Mouse (Mus musculus) adrenal gland, adult 18-20 months (tissue): Measurements from ENCODE around the gene Acadl. TPM values are rescaled to one million over a fixed set of nuclear protein-coding genes. Genes with fewer than 3 reads are reported as not detected.

Experiments
- DNase-seq, 2 experiments: peaks; one replicate each; pipeline ENCODE4 v3.0.0; 2021 to 2022; ENCODE audit warnings: low spot score in 2 of 2
- total RNA-seq, 2 experiments: library from RNA; stranded (reverse); gene quantifications; 1 replicate in 1 of 2; 2 replicates in 1 of 2; pipeline ENCODE4 v1.2.3; 2021

Acadl gene
- total RNA-seq, 2 experiments from 2014 or later: 516 to 719 TPM

DNA sequence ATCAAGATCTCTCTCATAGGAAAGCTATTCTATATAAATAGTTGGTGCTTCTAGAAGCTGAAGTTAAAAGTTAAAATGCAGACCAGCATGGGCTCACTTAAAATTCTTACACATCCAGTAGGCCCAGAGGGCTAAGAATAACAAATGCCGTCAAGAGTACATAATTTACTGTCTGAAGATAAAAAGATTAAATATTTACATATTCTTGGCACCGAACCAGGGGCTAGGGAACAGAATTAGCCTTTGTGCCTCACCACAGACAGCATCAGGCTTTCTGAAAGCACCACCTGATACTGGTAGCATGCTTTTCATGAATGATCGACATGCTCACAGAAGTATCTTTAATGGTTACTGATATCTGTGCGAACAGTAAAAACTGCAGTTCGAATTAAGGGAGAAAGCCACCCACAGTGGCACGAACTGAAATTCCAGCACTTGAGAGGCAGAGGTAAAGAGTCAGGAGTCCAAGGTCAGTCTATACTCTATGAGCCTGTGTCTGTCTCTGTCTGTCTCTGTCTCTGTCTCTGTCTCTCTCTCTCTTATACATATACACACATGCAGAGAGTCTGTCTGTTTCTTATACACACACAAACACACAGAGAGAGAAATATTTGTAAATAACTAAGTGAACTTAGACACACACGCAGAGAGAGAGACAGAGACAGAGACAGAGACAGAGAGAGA lies 23.2 kb downstream of the Acadl start:
- no peak for DNase-seq

DNA sequence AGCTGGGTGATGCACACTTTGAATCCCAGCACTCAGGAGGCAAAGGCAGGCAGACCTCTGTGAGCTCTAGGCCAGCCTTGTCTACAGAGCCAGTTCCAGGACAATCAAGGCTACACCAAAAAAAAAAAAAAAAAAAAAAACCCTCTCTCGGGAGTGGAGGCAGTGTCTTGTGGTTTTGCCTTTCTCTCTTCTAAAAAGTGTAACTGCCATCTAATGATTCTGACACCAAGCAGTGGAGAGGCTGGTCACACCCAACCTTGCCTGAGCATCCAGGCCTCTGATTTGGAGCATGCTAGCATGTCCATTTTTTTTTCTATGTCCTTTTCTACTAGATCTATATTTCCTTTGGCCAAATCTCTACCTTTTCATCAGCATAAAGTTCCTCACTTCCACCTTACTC lies 23.9 kb downstream of the Acadl start:
- no peak for DNase-seq

DNA sequence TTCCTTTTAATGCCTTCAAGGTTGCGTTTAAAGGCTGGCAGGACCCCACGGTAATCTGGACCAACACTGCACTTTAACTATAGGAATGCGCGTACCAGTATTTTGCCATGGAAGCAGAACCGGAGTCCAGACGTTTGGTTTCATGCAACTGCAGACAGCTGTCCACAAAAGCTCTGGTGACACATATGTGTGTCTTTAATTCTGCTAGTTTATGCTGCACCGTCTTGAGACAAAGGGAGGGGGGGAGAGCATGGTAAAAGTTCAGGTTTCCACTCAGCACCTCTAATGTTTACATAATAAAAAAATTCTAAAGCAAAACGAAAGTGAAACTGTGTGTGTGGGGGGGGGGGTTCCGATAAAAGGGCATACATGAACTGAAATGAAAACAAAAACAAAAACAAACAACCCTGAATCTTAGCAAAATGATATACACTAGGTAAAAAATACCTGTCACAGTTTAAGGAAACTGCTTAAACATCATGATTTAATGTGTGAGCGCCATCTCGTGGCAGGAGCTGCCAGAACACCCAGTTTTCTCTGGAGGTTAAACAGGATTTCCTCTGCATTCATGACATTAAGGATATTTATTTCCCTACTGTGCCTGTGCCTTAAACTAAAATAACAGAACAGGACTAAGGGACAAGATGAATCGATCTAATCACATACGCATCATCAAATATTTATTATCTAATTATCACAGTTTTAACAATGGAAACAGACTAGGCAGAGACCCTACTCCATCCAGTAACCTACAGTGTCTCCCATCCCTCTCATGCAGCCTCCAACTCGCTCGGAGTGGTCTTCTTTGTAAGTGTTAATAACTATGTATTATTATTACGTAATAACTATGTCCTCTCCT lies 24.7 kb downstream of the Acadl start:
- peak; percentile 75 to 83 for DNase-seq

DNA sequence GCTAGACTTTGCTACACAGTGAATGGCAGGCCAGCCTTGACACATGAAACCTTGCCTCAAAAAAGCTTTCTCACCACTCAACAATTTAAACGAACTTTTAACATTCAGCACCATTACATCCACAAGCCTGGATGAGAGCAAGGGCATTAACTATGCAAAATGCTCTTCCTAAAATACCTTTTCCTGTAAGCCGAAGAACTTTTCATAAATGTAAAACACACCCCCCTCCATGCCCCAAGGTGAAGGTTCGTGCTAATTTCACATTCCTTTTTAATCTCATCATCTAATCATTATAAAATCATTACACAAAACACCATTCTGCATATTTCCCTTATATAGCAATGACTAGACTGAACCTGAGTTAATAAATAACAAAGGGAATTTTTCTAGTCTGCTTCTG lies 25.9 kb downstream of the Acadl start:
- no peak for DNase-seq

DNA sequence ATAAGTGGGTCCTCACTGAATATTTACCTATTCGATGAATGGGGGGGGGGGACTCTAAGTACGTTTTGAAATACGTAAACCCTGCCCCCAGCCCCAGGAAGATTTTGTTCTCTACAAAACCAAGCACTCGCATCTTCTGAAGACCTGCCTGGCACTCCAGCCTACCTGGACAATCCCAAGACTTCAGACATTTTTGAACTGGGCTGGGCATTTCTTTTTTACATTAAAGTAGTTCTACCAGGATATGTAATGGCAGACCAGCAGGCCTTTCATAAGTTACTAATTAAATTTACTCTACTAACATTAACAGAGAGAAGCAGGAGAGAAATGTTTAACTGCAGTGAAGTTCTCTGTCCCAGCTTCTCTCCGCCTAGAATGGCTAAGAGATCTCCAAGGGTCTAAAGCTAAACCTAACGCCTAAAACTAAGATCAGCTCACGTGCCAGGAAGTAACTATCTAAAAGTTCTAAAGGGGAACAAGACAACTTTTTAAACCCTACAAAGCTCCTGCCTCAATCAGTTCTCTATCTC lies 30.4 kb downstream of the Acadl start:
- DNase-seq: no peak

DNA sequence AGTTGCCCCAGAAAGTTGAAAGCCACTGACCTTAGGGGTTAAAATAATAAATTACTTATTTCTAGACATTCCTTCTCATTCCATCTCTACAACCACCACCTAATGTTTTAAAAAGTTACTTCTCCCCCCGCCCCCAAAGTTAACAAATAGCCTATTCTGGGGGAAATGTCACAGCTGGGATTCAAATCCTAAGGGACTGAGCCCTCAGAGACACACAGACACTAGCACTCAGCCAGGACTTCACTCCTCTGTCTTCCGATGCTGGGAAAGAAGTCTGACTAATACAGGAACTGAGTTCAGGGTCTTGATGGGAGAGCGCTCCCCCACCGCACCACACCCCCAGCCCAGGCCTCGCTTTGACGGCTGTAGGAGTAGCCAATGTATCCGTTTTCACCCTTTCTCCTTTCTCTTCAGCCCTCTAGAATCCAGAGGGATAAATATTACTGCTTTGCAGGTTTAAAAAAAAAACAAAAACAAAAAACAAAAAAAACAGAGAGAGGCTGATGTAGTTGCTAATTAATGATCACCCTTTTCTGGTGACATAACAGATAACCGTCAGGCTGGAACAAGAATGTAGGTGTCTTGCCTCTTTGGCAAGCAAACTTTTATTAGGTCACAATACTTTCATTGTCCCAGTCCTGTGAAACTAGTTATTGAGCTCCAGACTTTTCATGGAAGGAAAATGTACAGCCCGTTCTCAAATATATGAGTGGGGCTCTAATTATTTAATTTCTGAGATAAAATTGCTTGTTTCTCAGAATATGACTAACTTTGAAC lies 31.1 kb downstream of the Acadl start:
- DNase-seq: no peak

DNA sequence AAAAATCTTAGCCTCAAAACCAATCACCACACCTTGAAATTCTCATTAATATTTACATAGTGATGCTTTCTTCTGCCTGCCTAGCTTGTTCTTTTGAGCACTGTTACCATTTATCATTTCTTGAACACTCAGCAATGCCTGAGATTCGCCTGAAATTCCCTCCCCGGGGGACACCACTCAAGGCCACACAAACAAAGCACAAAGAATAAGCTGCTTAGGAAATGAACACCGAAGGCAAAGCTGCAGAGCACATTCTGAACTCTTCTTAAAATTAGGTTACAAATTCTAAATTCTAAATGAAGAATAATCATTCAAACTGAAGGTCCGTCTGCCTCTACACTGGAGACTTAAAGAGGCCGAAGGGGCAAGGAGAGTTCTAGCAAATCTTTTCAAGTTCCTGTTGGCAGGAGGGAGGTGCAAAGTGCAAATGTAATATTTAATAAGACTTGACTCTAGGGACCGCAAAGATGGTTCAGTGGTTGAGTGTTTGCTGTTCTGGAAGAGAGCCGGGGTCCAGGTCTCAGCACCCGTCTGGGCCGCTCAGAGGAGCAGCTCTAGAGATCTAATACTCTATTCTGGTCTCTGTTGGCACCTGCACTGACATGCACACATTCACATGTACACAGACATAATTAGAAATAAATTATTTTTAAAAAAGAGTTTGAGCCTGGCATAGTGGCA lies 33.5 kb downstream of the Acadl start:
- no peak for DNase-seq

DNA sequence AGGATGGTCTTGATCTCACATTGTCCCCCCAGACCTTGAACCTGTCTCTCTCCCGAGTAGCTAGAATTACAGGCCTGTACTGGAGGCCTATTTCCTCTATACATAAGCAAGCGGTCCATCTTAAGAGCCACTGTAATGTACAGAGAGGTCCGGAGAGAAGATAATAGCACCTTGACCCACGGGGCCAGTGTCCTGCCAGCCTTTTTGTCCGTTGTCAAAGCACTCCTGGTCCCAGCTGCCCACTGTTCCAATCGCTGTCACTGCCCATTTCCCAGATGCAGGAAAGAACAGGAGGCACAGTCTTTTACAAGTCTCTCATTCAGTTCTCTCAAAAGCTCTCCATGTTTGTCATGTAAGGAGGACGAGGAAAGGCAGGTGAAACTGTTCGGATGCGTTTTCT lies 41.1 kb downstream of the Acadl start:
- DNase-seq: no peak

DNA sequence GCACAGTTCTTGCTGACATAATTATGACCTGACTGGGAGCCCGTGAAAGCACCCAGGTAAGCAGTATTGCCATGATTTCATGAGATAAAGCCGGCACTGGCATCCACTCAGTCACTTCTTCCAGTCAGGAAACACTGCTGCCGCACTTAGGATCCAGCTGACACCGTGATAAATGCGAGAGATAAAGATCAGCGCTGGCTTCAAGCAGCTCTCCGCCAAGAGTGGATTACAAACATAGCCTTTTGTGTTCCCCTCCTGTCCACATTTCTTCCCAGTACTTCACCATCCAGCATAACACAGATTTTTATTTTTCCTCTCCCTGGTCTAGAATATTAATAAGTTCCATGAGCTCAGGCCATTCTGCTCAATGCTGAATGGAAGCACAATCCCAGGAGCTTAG lies 42.8 kb downstream of the Acadl start:
- no peak for DNase-seq

DNA sequence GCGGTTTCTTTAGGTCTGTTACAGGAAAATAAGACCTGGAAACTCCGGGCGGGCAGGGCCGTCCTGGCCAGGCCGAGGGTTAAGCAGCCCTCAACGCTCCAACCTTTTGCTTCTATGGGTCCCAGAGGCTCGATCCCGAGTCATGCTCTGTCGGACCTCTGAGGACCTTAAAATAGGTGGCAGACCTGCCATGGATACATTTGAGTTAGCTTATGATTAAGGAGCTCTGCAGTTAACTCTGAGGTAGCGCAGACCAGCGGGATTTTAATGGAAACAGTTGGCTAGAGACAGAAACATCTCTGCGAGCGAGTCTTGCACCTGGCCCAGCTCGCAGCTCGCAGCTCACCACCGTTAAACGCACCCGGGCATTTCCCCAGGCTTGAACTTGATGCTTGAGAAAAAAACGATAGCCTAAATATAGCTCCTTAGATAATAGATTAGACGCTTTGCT lies 45.2 kb downstream of the Acadl start:
- no peak for DNase-seq

DNA sequence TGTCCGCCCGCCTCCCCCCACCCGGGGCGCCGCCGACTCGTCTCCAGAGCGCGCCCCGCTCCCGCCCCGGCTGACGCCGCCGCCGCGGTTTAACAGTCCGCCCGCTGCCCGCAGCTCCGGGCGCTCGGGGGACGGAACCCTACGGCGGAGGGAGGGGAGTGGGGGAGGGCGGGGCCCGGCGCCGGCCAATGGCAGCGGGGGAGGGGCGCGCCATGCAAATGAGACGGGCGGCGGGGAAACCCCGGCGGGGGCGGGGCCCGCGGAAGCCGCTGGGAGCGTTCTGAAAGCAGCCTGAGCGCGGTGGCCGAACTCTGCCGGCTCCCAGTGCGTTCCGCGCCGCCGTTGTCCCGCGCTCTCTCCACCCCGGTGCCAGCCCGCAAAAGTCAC lies 45.6 kb downstream of the Acadl start, which contains the start of gene Kansl1l:
Gene Kansl1l, minus strand, starts transcription at position 110 of the 387 bp plus-strand sequence.
- DNase-seq: peak; percentile 95 to 97

DNA sequence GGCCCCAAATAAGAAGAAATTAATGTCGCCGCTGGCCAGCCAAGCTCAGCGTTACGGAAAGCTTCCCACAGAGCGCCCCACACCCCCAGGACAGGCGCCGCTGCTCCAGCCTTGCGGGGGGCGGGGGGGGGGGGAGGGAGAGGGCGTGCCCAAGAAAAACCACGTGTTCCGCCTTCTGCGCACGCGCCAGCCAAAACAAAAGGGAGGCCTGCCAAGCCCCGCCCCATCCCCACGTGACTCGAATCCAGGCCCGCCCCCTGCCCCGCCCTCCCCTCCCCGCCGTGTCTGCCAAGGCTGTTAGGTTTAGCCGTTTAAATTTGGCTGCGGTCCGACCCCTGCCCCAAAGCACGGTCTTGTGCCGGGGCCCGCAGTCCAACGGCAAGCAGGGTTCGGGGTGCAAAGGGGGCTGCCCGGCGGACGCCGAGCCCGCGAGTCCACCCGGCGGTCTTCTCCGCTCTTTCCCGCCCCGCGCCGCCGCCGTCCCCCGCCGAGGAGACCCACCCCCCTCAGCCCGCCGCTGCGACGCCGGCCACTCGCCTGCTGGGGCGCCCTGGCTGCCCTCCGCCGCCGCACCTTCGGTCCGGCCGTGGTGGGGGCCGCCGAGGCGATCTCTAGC lies 46.1 kb downstream of the Acadl start:
- peak; percentile 96 to 97 for DNase-seq

DNA sequence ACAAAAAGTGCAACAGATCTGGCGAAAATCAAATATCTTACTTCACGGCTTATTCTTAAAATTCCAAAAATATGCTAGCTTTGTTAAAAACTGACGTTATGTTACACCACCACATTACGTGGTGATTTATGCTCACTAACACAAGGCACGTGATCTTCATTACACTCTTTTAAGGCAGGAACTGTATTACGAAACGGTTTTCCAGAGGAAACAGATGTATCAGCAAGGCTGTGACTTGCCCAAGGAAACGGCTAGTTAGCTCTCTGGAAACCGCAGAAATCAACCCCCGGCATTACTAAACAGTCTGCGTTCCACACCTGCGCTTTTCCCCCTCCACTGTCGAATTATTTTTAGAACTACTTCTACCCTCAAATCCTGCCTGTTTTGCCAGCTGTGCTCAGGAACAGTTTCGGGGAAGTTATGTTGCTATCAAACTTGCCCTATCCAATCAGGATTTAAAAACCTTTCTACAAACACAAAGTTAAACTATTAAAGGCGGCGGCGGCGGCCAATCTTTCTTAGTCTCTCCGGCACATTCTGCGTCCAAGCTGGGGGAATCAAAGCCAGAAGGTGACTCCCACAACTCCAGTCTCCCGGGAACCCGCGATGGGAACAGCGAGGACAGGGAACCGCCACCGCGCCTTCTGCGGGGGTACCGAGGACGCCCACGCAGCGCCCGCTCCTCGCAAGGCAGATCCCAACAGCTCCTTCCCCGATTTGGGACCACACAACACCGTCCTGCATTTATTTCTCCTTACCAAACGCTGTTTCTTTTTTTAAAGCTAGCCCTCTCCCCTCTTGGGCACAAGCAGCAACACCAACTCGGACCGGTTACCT lies 46.9 kb downstream of the Acadl start:
- DNase-seq: peak; percentile 55 to 63

DNA sequence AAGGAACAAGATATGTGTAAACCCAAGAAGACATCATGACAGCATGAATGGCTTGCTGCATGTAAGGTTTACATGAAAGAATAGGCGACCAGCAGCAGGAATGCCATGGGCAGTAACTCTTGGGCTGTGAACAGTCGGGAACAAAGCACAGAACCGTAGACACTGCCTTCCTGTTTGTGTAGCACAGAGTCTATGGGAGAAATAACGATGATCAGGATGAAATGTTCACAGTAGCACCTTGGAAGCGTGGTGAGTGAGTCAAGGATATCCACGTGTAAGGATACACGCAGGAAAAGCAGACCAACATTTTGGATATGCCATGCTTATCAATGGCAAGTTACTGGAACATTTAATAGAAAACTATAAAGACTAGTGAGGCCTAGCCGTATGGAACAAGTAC lies 48.3 kb downstream of the Acadl start:
- DNase-seq: no peak

DNA sequence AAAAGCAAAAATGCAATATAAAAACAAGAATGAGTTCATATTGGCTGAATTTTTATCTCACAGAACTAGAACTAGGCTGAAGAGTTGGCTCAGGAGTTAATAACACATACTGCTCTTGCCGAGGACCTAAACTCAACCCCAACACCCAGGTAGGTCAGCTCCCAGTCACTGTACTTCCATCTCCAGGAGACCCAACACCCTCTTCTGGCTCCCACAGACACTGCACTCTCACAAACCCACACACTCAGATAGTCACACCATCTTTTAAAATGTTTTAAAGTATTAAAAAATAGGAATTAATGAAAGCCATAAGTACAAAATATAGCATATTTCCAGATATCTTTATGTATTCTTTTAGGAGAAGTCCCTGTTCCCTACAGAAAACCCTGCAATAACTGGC lies 49.9 kb downstream of the Acadl start:
- no peak for DNase-seq

DNA sequence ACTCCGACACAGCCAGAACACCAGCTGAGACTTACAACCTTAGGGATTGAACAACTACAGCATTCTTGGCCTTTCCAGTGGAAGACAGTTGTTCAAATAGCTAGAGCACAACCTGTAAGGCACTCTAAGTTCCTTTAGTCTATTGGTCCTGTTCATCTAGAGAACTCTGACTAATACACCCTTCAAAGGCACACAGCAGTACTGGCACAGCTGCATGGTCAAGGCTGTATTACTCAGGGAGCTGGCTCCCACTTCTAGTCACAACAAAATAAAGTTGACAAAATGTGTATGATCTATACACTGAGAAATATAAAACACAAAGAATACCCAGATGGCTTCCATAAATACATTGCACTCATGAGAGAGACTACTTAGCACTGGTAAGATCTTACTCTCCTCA lies 56.3 kb downstream of the Acadl start:
- no peak for DNase-seq

DNA sequence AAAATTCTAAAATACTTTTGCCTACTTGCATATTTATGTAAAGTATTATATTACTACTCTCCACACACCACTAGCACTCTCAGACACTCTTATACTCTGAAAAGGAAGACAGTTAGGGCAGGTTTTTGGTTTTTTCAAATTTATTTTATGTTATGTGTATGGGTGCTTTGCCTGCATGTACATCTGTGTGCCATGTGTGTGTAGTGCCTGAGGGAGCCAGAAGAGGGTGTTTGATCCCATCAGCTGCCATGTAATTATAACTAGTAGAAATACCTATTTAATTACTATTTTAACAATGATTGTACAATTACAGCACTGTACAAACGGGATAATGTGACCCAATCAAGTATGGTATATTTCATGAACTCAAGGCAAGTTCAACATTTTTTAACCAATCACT lies 57.7 kb downstream of the Acadl start:
- no peak for DNase-seq

DNA sequence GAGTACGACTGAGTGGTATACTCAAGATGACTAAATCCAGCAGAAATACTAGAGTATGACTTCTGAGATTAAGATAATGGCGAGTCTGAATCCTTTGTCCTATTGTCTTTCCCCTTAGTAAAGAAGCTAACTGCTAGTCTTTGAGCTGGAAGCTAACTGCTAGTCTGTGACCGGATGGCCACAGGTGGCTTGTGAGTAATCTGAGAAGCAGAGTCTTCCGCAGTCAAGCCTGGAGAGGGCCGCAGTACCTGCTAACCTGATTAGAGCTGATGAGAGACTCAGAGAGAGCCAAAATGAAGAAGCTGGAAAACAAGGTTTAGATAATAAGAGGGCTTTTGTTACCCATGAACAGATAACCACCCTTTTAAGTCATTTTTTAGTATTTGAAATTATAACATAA lies 58.4 kb downstream of the Acadl start:
- DNase-seq: no peak

DNA sequence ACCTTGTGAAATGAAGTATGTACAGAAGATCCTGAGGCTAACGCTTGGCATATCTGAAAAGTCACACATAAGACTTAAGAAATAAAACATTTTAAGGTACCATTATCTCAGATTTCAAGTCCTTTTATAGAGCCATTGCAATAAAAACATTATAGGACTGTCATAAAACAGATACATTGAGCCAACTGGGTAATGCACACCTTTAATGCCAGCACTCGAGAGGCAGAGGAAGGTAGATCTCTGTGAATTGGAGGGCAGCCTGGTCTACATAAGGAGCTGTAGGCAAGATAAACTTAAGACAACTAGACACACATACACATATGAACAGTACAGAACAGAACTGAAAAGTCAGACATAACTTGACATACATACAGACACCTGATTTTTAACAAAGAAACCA lies 65.1 kb downstream of the Acadl start:
- no peak for DNase-seq
